Mouse (Mus musculus) erythroblast, embryonic 14.5 days (primary cell): ENCODE results near the gene Adgrf2.

ENCODE experiments used
- GATA1 ChIP-seq: IDR thresholded peaks from 2 replicates; pipeline ENCODE4 v1.6.1; 2012; ENCODE audit warnings: low read length, inconsistent platforms, mixed read lengths
- TAL1 ChIP-seq: IDR thresholded peaks from 3 replicates; pipeline ENCODE4 v1.6.1; 2012; ENCODE audit warnings: low read length, inconsistent platforms, mixed read lengths

DNA sequence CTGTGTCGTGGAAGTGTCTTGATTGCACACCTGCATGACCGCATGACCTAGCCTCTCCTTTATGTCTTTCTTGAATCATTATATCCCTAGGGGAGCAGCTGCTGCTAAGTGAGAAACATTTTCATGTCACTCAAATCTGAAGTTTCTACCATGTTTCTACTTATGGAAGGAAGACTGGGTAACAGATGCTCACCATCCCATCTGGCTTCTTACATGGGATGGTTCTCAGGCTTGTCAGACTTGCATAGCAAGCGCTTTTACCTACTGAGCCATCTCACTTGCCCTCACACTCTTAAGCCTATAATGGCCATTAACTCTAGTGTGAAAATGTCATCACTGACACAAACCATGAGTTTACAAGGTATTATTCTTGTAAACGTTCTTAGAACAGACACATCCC is 36.4 kb downstream of the Adgrf2 start:
- TF ChIP-seq TAL1 = no peak
- no peak for TF ChIP-seq GATA1
